Mouse (Mus musculus): ENCODE measurements around the gene Muc5ac. TPM values are rescaled to one million over a fixed set of nuclear protein-coding genes. Genes with fewer than 3 reads are reported as not detected.
"Not testable (repeated sequence)": the region's sequence is repeated elsewhere in the genome, so short reads cannot be mapped to it uniquely, and the experiment has no call there.

Muc5ac gene
- not detected for polyA plus RNA-seq (2017; shearing (Covaris generic))

- no peak for ATAC-seq
These were observed at the start of gene Muc5ac for GRCm38 (mm10) chr7:141788677-141789452. Gene Muc5ac (plus strand): TSS chr7:141788972.

- ATAC-seq, result no peak
These were observed 41.2 kb upstream of the Muc5ac start for GRCm38 (mm10) chr7:141747451-141748100.

- no peak for ATAC-seq
These were observed 36.3 kb upstream of the Muc5ac start for GRCm38 (mm10) chr7:141752513-141752912.

- no peak for ATAC-seq
These were observed 32.9 kb upstream of the Muc5ac start for GRCm38 (mm10) chr7:141755831-141756230.

GRCm38 (mm10) chr7:141758291-141758690, 30.5 kb upstream of the Muc5ac start:
- ATAC-seq, result no peak

- ATAC-seq, result no peak
These were observed 18.3 kb upstream of the Muc5ac start for GRCm38 (mm10) chr7:141770521-141770920.

GRCm38 (mm10) chr7:141770988-141771387, 17.8 kb upstream of the Muc5ac start:
- ATAC-seq, result no peak

GRCm38 (mm10) chr7:141772058-141772557, 16.7 kb upstream of the Muc5ac start:
- ATAC-seq, result no peak

- ATAC-seq, result no peak
These were observed 13.9 kb upstream of the Muc5ac start for GRCm38 (mm10) chr7:141774855-141775254.

GRCm38 (mm10) chr7:141776199-141776598, 12.6 kb upstream of the Muc5ac start:
- no peak for ATAC-seq

- no peak for ATAC-seq
These were observed 5.5 kb downstream of the Muc5ac start for GRCm38 (mm10) chr7:141794251-141794650.

GRCm38 (mm10) chr7:141803206-141803605, 14.4 kb downstream of the Muc5ac start:
- no peak for ATAC-seq

GRCm38 (mm10) chr7:141805384-141805783, 16.6 kb downstream of the Muc5ac start:
- ATAC-seq, result no peak

- not testable (repeated sequence) for ATAC-seq
These were observed 19.1 kb downstream of the Muc5ac start for GRCm38 (mm10) chr7:141807823-141808222.

- ATAC-seq, result not testable (repeated sequence)
These were observed 21.2 kb downstream of the Muc5ac start for GRCm38 (mm10) chr7:141809933-141810332.

- no peak for ATAC-seq
These were observed 24.5 kb downstream of the Muc5ac start for GRCm38 (mm10) chr7:141813321-141813720.

GRCm38 (mm10) chr7:141815361-141815760, 26.6 kb downstream of the Muc5ac start:
- no peak for ATAC-seq

GRCm38 (mm10) chr7:141817355-141818075, 28.7 kb downstream of the Muc5ac start:
- no peak for ATAC-seq

- ATAC-seq, result no peak
These were observed 29.5 kb downstream of the Muc5ac start for GRCm38 (mm10) chr7:141818267-141818666.

GRCm38 (mm10) chr7:141822582-141823261, 34.0 kb downstream of the Muc5ac start:
- ATAC-seq, result no peak

GRCm38 (mm10) chr7:141823699-141824098, 34.9 kb downstream of the Muc5ac start:
- ATAC-seq, result no peak

GRCm38 (mm10) chr7:141824398-141824797, 35.6 kb downstream of the Muc5ac start:
- ATAC-seq, result no peak

GRCm38 (mm10) chr7:141835941-141836340, 47.2 kb downstream of the Muc5ac start:
- ATAC-seq, result no peak
